Mouse (Mus musculus): Measurements from ENCODE around the gene Pkn1. TPM values are rescaled to one million over a fixed set of nuclear protein-coding genes. Genes with fewer than 3 reads are reported as not detected.

Gene Pkn1
- total RNA-seq, 1 experiment: 24.7 TPM

GRCm38 (mm10) chr8:83668010-83668916, 30.7 kb downstream of the Pkn1 start:
- H3K4me3 ChIP-seq (ENCODE audit: insufficient read depth in 1 of 2, low read depth in 1 of 2, low read length in 2 of 2, poor library complexity in 1 of 2, severe bottlenecking in 1 of 2): peak overlapping the region; percentile 66 to 78
- H3K9ac ChIP-seq (ENCODE audit: insufficient read depth, low read depth, low read length, poor library complexity, severe bottlenecking): peak overlapping the region; percentile 61
- DNase-seq (ENCODE audit: low read depth, low spot score): no peak
- H3K4me1 ChIP-seq (ENCODE audit: control insufficient read depth in 2 of 2, insufficient read depth in 2 of 2, low read length in 2 of 2, poor library complexity in 1 of 2): peaks cover 3 to 12% of the 10 kb centered on the region in 2 experiments; a peak in 2 of 4 replicates
- no peak overlapping the region for H3K27ac ChIP-seq (ENCODE audit: insufficient read depth, low read depth, low read length, poor library complexity, severe bottlenecking)
- in situ Hi-C loops (cut with MboI; ENCODE audit: low sequenced_read_pairs in 2 of 2, unreplicated experiment in 2 of 2): no loop called here
- peaks cover 9% of the 10 kb centered on the region; the same call in 1 of the 2 replicates for H3K36me3 ChIP-seq (ENCODE audit: control insufficient read depth, insufficient read depth, low read length, poor library complexity, severe bottlenecking)
- no peak for TF ChIP-seq CHD2 (IDR thresholded peaks at IDR 0.05; ENCODE audit: low read depth, low read length)
- TF ChIP-seq HCFC1 (IDR thresholded peaks at IDR 0.05; ENCODE audit: borderline replicate concordance, insufficient read depth, low read length): no peak
- no peak for TF ChIP-seq MAFK (IDR thresholded peaks at IDR 0.05; ENCODE audit: insufficient read depth, low read depth, low read length)
- TF ChIP-seq ZC3H11A (IDR thresholded peaks at IDR 0.05; ENCODE audit: borderline replicate concordance, low read depth, low read length): no peak
- no peak for TF ChIP-seq ZNF384 (IDR thresholded peaks at IDR 0.05; ENCODE audit: low read depth, low read length)
- no peaks in the 10 kb centered on the region for H3K9me3 ChIP-seq (ENCODE audit: control insufficient read depth, insufficient read depth, low read depth, low read length)

DNA sequence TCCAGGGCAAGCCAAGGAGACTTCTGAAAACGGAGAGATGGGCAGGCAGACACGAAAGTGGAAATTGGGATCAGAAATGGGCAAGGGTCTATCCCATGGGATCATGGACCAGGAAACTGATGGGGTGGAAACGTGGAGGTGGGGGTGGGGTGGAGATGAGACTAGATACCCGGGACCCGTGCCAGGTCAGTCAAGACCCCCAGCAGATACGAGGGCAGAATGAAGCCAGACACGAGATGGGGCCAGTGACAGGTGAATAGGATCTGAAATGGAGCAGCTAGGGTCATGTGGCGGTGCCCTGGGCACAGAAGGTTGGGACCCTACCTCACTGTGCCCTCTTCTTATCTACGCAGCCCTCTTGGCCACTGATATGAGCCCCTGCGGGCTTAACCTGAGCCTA, 31.5 kb downstream of the Pkn1 start:
- peak overlapping the region; percentile 66 to 78; a peak in 2 of 4 replicates for H3K4me3 ChIP-seq (ENCODE audit: insufficient read depth in 1 of 2, low read depth in 1 of 2, low read length in 2 of 2, poor library complexity in 1 of 2, severe bottlenecking in 1 of 2)
- no peak overlapping the region for H3K27ac ChIP-seq (ENCODE audit: insufficient read depth, low read depth, low read length, poor library complexity, severe bottlenecking)
- no peaks in the 10 kb centered on the region for H3K9me3 ChIP-seq (ENCODE audit: control insufficient read depth, insufficient read depth, low read depth, low read length)
- in situ Hi-C loops (cut with MboI; ENCODE audit: low sequenced_read_pairs in 2 of 2, unreplicated experiment in 2 of 2): no loop called here
- peaks cover 3 to 16% of the 10 kb centered on the region in 2 experiments; a peak in 2 of 4 replicates for H3K4me1 ChIP-seq (ENCODE audit: control insufficient read depth in 2 of 2, insufficient read depth in 2 of 2, low read length in 2 of 2, poor library complexity in 1 of 2)
- TF ChIP-seq CHD2 (IDR thresholded peaks at IDR 0.05; ENCODE audit: low read depth, low read length): no peak
- no peak for TF ChIP-seq HCFC1 (IDR thresholded peaks at IDR 0.05; ENCODE audit: borderline replicate concordance, insufficient read depth, low read length)
- no peak for TF ChIP-seq ZNF384 (IDR thresholded peaks at IDR 0.05; ENCODE audit: low read depth, low read length)
- no peak for TF ChIP-seq MAFK (IDR thresholded peaks at IDR 0.05; ENCODE audit: insufficient read depth, low read depth, low read length)
- TF ChIP-seq ZC3H11A (IDR thresholded peaks at IDR 0.05; ENCODE audit: borderline replicate concordance, low read depth, low read length): no peak
- peaks cover 9% of the 10 kb centered on the region; the same call in 1 of the 2 replicates for H3K36me3 ChIP-seq (ENCODE audit: control insufficient read depth, insufficient read depth, low read length, poor library complexity, severe bottlenecking)
- no peak for DNase-seq (ENCODE audit: low read depth, low spot score)
- no peak overlapping the region for H3K9ac ChIP-seq (ENCODE audit: insufficient read depth, low read depth, low read length, poor library complexity, severe bottlenecking)

DNA sequence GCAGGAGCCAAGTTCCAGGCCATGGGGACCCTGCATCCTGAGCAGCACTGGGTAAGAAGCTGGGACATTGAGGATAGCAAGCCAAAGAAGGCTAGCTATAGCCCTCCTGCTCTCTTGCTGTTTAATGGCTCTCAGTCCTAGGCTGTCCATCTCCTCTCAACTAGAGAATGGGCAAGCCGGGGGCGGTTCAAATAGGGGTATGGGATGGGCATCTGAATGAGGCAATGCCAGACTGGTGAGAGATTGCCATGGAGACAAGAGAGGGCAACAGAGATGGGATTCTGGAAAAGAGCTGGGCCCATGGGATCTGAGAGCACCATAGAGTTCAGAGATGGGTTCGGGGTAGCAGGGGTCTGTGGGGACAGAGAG, 32.1 kb downstream of the Pkn1 start:
- no peak overlapping the region for H3K27ac ChIP-seq (ENCODE audit: insufficient read depth, low read depth, low read length, poor library complexity, severe bottlenecking)
- H3K4me3 ChIP-seq (ENCODE audit: insufficient read depth in 1 of 2, low read depth in 1 of 2, low read length in 2 of 2, poor library complexity in 1 of 2, severe bottlenecking in 1 of 2): no peak overlapping the region

DNA sequence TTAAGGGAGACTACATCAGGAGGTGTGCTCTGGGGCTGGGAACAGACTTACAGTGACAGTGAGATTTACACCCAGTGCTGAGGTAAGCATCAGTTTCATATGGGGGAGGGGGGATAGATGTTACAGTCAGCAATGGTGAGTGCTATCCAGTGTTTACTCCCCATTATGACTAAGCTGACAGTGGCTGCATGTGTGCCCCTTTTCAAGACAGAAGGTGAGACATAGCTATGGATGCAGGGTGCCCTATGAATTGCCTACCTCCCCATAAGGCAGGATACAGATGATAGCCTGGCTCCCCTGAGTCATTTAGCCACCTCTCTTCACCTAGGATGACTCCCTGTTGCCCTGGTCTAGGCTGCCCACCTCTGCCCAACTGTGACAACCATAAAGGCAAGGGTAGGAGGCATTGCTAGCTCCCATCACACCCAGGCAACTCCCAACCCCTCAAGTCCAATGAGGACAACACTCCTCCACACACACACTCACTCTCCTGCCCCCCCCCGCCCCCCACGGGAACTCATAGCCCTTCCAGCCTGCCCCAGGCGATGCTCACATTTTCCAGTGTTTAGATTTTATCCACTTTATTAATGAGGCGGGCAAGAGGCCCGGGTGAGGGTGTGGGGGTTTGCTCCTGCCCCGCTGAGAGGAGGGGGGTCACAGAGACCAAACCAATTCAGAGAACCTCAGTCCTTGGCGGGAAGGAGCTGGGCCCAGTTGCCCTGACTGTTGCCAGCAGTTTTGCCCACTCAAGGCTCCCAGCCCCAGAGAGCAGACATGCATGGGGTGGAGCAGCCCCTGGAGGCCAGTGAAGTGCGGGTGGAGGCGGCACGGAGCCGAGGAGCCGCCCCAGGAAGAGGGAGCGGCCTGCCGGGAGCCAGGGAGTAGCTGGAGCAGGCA, 32.8 kb downstream of the Pkn1 start, which contains the start of gene Ptger1:
Gene Ptger1, plus strand, starts transcription at position 710 of the 897 bp plus-strand sequence.
- peaks cover 3 to 22% of the 10 kb centered on the region in 2 experiments; a peak in 3 of 4 replicates for H3K4me1 ChIP-seq (ENCODE audit: control insufficient read depth in 2 of 2, insufficient read depth in 2 of 2, low read length in 2 of 2, poor library complexity in 1 of 2)
- H3K9ac ChIP-seq (ENCODE audit: insufficient read depth, low read depth, low read length, poor library complexity, severe bottlenecking): no peak within 1 kb of the TSS
- H3K9me3 ChIP-seq (ENCODE audit: control insufficient read depth, insufficient read depth, low read depth, low read length): no peaks in the 10 kb centered on the region
- no peak for DNase-seq (ENCODE audit: low read depth, low spot score)
- in situ Hi-C loops (cut with MboI; ENCODE audit: low sequenced_read_pairs in 2 of 2, unreplicated experiment in 2 of 2): no loop called here
- no peak within 1 kb of the TSS; a peak in 1 of 4 replicates for H3K4me3 ChIP-seq (ENCODE audit: insufficient read depth in 1 of 2, low read depth in 1 of 2, low read length in 2 of 2, poor library complexity in 1 of 2, severe bottlenecking in 1 of 2)
- H3K36me3 ChIP-seq (ENCODE audit: control insufficient read depth, insufficient read depth, low read length, poor library complexity, severe bottlenecking): peaks cover 6% of the 10 kb centered on the region; the same call in 1 of the 2 replicates
- H3K27ac ChIP-seq (ENCODE audit: insufficient read depth, low read depth, low read length, poor library complexity, severe bottlenecking): no peak within 1 kb of the TSS
- TF ChIP-seq HCFC1 (IDR thresholded peaks at IDR 0.05; ENCODE audit: borderline replicate concordance, insufficient read depth, low read length) (no peak), MAFK (IDR thresholded peaks at IDR 0.05; ENCODE audit: insufficient read depth, low read depth, low read length) (no peak)

More for the DNA sequence above, 32.1 kb downstream of the Pkn1 start:
- Histone ChIP-seq H3K9ac (ENCODE audit: insufficient read depth, low read depth, low read length, poor library complexity, severe bottlenecking) (no peak overlapping the region), H3K9me3 (ENCODE audit: control insufficient read depth, insufficient read depth, low read depth, low read length) (no peaks in the 10 kb centered on the region), H3K36me3 (ENCODE audit: control insufficient read depth, insufficient read depth, low read length, poor library complexity, severe bottlenecking) (peaks cover 8% of the 10 kb centered on the region; the same call in 1 of the 2 replicates), H3K4me1 (ENCODE audit: control insufficient read depth in 2 of 2, insufficient read depth in 2 of 2, low read length in 2 of 2, poor library complexity in 1 of 2) (peaks cover 3 to 18% of the 10 kb centered on the region in 2 experiments; a peak in 3 of 4 replicates)
- in situ Hi-C loops (cut with MboI; ENCODE audit: low sequenced_read_pairs in 2 of 2, unreplicated experiment in 2 of 2): no loop called here
- DNase-seq (ENCODE audit: low read depth, low spot score): no peak
- TF ChIP-seq MAFK (IDR thresholded peaks at IDR 0.05; ENCODE audit: insufficient read depth, low read depth, low read length) (no peak), ZC3H11A (IDR thresholded peaks at IDR 0.05; ENCODE audit: borderline replicate concordance, low read depth, low read length) (no peak), ZNF384 (IDR thresholded peaks at IDR 0.05; ENCODE audit: low read depth, low read length) (no peak), CHD2 (IDR thresholded peaks at IDR 0.05; ENCODE audit: low read depth, low read length) (no peak), HCFC1 (IDR thresholded peaks at IDR 0.05; ENCODE audit: borderline replicate concordance, insufficient read depth, low read length) (no peak)

All from ES-E14 (cell line).